Mouse (Mus musculus) liver, embryonic 16.5 days (tissue): ENCODE data around the gene Miga2. TPM values are rescaled to one million over a fixed set of nuclear protein-coding genes. Genes with fewer than 3 reads are reported as not detected.
"Not testable (repeated sequence)": the region's sequence is repeated elsewhere in the genome, so short reads cannot be mapped to it uniquely, and the experiment has no call there.

Experiments used
- ATAC-seq: fragments of 200-750 bp; cut with Nextera tagmentation; 2 replicates; pipeline ENCODE4 v1.8.0; 2017; ENCODE audit warnings: low read depth, mild to moderate bottlenecking, moderate number of reproducible peaks, moderate library complexity
- H3K27ac ChIP-seq: fragments of 300-500 bp; sonication (generic); 2 replicates; pipeline ENCODE4 v1.5.1; 2014; ENCODE audit warnings: mild to moderate bottlenecking, low read length
- H3K27me3 ChIP-seq: fragments of 300-500 bp; sonication (generic); 2 replicates; pipeline ENCODE4 v1.6.1; 2014; ENCODE audit warnings: low read depth, low read length, mixed read lengths; ENCODE audit not compliant: control insufficient read depth, insufficient read depth
- H3K36me3 ChIP-seq: fragments of 300-500 bp; sonication (generic); 2 replicates; pipeline ENCODE4 v1.6.1; 2014; ENCODE audit warnings: mild to moderate bottlenecking; ENCODE audit not compliant: control insufficient read depth, insufficient read depth
- H3K4me1 ChIP-seq: fragments of 300-500 bp; sonication (generic); 2 replicates; pipeline ENCODE4 v1.6.1; 2014; ENCODE audit warnings: low read depth, low read length, mixed read lengths; ENCODE audit not compliant: control insufficient read depth
- H3K4me2 ChIP-seq: fragments of 300-500 bp; sonication (generic); 2 replicates; pipeline ENCODE4 v1.6.1; 2014; ENCODE audit warnings: low read depth, low read length, mixed read lengths
- H3K4me3 ChIP-seq: fragments of 300-500 bp; sonication (generic); 2 replicates; pipeline ENCODE4 v1.5.1; 2014; ENCODE audit warnings: low read depth, mild to moderate bottlenecking, low read length
- H3K9ac ChIP-seq: fragments of 300-500 bp; sonication (generic); 2 replicates; pipeline ENCODE4 v1.6.1; 2014; ENCODE audit warnings: low read depth, low read length
- H3K9me3 ChIP-seq: fragments of 300-500 bp; sonication (generic); replicated peaks from 2 replicates; pipeline ENCODE4 v1.6.1; 2016; ENCODE audit warnings: low read length; ENCODE audit not compliant: control insufficient read depth
- WGBS: fragments of 180-500 bp; shearing (Covaris S2); extraction: QIAGEN DNeasy Blood & Tissue Kit; methylation state at CpG from one replicate; pipeline ENCODE4 v1.1.7; 2014; ENCODE audit not compliant: insufficient replicate concordance; 5-methylcytosine and 5-hydroxymethylcytosine counted together
- polyA plus RNA-seq: library from polyadenylated mRNA; unstranded; fragments of >200 nt; fragmentation: Nextera tagmentation; extraction: Ambion mirVana; gene quantifications from 2 replicates; pipeline ENCODE4 v1.2.1, GENCODE M21; 2015

The Miga2 gene
- polyA plus RNA-seq, 1 experiment from 2014 or later, result 7.2 TPM

DNA sequence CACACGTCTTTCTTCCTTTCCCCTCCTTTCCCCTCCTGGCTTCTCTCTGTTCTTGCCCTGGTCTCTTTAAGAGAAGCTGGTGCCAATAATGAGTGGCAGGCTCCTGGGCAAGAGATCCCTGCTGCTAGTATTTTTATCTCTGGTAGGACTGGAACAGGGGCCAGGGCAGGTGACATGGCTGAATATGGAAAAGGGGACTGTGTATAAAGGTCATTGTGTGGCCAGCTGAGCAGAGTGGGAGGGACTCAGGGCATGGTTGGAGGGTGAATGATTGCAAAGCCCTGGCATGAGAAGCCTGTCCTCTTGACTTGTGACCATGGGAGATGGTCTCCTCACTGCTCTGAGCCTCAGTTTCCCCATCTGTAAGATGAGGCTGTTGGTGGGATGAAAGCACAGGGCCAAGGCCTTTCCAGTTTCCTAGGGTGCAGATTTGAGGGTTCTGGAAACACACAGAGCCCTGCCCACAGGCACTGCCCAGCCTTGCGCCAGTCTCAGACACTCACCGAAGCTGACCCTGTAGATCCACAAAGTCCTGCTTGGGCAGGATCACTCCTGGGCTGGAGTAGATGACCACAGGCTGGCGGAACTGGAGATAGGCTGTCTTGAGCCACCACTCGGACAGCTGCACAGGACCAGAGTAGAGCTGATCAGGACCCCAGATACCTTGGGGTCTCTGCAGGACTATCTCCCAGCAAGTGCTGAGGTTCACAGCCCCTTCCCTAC, 45.6 kb downstream of the Miga2 start:
- H3K27ac ChIP-seq, result no peak overlapping the region

DNA sequence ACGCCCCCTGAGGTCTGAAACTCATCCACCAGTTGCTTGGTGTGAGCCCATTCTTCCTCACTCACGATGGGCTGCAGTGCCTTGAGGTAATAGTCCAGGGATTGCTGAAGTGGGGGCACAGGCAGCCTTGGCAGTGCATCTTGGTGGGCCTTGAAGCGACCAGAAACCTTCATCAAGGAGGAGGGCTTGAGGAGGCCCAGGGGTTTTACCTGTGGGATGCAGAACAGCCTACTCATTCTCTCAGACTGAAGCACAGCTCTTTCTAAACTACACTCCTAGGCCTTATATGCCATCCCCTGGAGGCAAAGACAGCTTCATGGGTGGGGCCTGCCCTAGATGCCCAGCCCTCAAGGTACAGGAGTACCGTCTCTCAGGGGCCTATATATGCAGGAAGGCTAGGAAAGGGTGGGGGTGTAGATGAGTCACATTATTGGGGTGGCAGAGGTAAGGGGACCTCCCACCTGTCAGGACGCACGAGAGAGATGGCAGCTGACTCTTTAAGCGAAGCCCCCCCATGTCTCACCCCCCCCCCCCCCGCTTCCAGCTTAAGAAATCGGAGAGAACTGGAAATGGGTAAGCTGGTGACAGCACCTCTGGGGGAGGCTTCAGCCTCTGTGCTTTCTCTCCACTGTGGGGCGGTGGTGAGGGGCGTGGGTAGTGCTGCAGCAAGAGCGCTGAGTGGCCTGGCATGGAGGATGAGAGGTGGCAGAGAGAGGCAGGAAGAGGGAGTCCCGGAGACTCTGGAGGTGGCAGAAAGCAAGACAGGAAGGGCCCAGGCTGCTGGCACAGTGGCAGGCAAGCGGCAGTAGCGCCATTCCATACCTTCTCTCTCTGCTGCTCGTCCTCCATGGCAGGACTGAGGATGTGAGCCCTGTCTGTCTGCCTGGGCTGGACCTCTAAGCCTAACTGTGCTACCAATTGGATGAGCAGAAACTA, 49.3 kb downstream of the Miga2 start:
- Histone ChIP-seq H3K27me3 (no peaks in the 10 kb centered on the region), H3K27ac (no peak overlapping the region), H3K4me2 (peak overlapping the region; percentile 88; the same call in 1 of the 2 replicates), H3K4me1 (peaks cover 23% of the 10 kb centered on the region), H3K9me3 (no peaks in the 10 kb centered on the region), H3K36me3 (no peaks in the 10 kb centered on the region), H3K4me3 (peak overlapping the region; percentile 99), H3K9ac (peak overlapping the region; percentile 30)
- ATAC-seq, result no peak
- WGBS, result 82% methylated on average over 16 of the region's 16 CpGs

More for the DNA sequence above, 45.6 kb downstream of the Miga2 start:
- no peak overlapping the region for H3K9ac ChIP-seq
- WGBS, result 68% methylated on average over 5 of the region's 5 CpGs
- peaks cover 7% of the 10 kb centered on the region; the same call in 1 of the 2 replicates for H3K36me3 ChIP-seq
- H3K4me2 ChIP-seq, result no peak overlapping the region
- no peaks in the 10 kb centered on the region for H3K9me3 ChIP-seq
- ATAC-seq, result peak; percentile 40; the same call in 1 of the 2 replicates
- peaks cover 12% of the 10 kb centered on the region for H3K4me1 ChIP-seq
- no peak overlapping the region for H3K4me3 ChIP-seq
- H3K27me3 ChIP-seq, result no peaks in the 10 kb centered on the region

DNA sequence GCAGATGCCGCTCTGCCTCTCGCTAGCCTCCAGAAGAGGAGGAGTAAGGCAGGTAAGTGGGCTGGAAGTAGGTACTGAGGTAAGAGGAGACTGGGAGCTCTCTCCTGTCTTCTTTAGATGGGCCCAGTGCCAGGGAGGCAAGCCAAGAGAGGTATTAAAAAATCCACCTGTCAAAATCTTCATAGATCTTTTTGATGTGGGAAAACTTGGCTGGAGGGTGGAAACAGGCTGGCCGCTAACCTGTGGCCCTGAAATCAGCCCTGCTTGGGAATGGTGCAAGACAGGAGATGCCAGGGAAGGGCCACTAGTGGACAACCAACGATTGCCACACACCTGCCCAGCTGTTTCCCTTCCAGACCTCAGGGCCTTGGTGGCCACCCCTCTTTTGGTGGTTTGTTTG, 50.1 kb downstream of the Miga2 start:
- peak overlapping the region; percentile 99 for H3K4me3 ChIP-seq
- WGBS, result 74% methylated on average over 4 of the region's 4 CpGs
- H3K9me3 ChIP-seq, result no peaks in the 10 kb centered on the region
- H3K9ac ChIP-seq, result peak overlapping the region; percentile 100
- no peak for ATAC-seq
- peak overlapping the region; percentile 20; the same call in 1 of the 2 replicates for H3K27ac ChIP-seq
- H3K4me1 ChIP-seq, result peaks cover 31% of the 10 kb centered on the region
- no peaks in the 10 kb centered on the region for H3K36me3 ChIP-seq
- H3K27me3 ChIP-seq, result no peaks in the 10 kb centered on the region
- peak overlapping the region; percentile 88 for H3K4me2 ChIP-seq

DNA sequence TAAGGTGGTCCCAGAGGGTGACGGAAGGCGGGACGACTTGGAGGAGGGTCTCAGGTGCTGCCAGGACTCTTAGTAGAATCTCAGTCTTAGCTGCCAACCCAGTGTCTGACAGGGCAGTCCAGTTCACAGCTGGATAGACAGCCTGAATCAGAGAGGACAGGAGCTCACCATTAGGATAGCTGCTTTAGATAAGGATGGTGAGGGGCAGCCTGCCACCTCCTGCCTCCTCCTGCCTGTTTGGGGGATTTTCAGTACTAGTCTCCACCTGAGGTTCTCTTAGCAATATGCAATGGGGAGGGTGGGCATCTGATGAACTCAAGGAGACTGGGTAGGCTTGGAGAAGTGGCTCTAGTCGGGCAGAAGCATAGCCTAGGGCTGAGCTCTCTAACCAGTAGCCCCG, 50.6 kb downstream of the Miga2 start:
- no peaks in the 10 kb centered on the region for H3K9me3 ChIP-seq
- H3K27me3 ChIP-seq, result no peaks in the 10 kb centered on the region
- H3K36me3 ChIP-seq, result no peaks in the 10 kb centered on the region
- peak overlapping the region; percentile 97 for H3K27ac ChIP-seq
- no peak for ATAC-seq
- peak overlapping the region; percentile 99 for H3K4me3 ChIP-seq
- peak overlapping the region; percentile 100 for H3K9ac ChIP-seq
- peaks cover 36% of the 10 kb centered on the region for H3K4me1 ChIP-seq
- WGBS, result 50% methylated on average over 5 of the region's 5 CpGs
- H3K4me2 ChIP-seq, result peak overlapping the region; percentile 88

DNA sequence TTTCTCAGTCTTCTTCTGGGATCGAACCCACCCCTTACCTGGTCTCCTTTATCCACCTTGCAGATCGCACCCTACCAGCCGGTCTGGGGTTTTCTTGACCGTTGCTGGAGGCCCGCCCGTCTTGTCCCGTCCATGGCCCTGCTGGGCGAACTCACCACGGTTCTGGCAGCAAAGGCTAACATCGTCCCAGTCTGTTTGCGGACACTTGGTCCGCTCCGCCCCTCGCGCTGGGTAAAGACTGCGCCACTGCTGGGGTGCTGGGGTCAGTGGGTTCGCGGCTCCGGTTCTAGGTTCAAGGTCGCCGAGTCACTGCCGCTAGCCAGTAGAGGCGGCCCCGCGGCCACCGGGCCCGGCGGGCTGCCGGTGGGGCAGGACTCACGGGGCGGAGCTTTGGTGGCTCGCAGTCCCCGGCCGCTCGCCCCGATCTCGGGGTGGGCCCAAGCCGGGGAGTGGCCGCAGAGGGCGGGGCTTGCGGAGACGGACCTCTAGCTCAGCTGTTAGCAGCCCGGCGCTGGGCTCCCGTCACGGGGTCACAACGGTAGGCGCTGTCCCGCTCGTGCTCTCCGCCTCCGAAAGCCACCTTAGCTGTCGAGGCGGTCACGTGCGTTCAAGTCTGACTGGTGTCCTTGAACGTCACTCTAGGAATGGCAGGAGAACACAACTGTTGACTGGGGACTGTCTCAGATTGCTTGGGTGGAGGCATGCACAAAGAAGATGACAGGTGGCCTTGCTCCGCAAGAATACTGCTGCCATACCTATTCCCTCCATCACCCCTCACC, 51.3 kb downstream of the Miga2 start, which contains the start of gene Crat:
TSS of gene Crat (minus strand) at position 657 of the 779 bp plus-strand sequence.
- Histone ChIP-seq H3K36me3 (no peaks in the 10 kb centered on the region), H3K9me3 (no peaks in the 10 kb centered on the region), H3K9ac (peak within 1 kb of the TSS; percentile 100), H3K27ac (peak within 1 kb of the TSS; percentile 97), H3K4me3 (peak within 1 kb of the TSS; percentile 99), H3K4me1 (peaks cover 39% of the 10 kb centered on the region), H3K27me3 (no peaks in the 10 kb centered on the region), H3K4me2 (peak within 1 kb of the TSS; percentile 88)
- peak; percentile 90 for ATAC-seq
- WGBS, result under 1% methylated on average over 56 of the region's 58 CpGs

DNA sequence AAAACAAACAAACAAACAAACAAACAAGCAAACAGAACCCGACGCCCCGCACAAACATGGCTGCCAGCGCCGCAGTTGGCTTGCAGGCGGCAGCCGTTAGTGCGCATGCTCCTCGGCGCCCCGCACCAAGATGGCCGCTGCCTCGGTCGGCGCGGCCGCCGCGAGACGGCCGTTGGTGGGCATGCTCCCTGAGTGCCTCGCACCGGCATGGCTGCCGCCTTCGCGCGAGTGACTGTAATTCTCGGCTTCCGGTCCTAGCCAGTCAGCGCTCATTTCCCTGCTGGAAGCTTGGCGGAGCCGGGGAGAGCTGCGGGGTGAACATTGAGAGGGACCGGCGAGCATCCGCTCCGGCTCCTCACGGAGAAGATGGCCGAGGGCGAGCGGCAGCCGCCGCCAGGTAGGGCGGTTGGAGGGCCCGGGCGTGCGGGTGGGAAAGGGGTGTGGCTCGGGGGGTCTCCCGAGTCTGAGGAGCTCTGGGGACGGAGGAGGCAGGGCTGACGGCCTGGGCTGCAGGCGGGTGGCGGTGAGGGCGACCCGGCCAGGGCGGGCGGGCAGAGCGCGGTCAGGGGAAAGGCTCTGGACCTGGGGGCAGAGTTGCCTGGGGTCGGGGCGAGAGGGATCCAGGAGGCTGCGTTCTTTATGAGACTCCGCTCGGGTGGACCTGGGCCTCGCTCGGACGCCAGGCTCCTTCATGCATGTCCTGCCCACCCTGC, 52.1 kb downstream of the Miga2 start, which contains the start of gene Ptpa:
TSS of gene Ptpa (plus strand) at position 104 of the 713 bp plus-strand sequence.
- Histone ChIP-seq H3K4me1 (peaks cover 41% of the 10 kb centered on the region), H3K27me3 (no peaks in the 10 kb centered on the region), H3K36me3 (no peaks in the 10 kb centered on the region), H3K9ac (peak within 1 kb of the TSS; percentile 100), H3K4me2 (peak within 1 kb of the TSS; percentile 88), H3K27ac (peak within 1 kb of the TSS; percentile 97), H3K9me3 (no peaks in the 10 kb centered on the region), H3K4me3 (peak within 1 kb of the TSS; percentile 99)
- peak; percentile 68 for ATAC-seq
- WGBS, result under 1% methylated on average over 65 of the region's 67 CpGs

DNA sequence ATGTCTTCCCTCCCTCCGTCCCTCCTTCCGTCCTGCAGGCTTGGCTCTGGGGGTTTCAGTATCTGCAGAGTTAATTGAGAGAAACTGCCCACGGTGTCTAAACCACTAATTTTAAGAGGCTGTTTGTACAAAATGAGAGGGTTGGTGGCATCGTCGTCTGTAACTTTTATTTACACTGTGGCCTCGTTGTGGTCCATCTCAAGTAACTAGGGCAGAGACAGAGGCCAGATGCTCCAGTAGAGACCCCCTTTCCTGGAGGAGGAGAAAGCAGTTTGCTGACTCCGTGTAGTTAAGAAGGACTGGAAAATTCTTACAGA, 52.6 kb downstream of the Miga2 start:
- Histone ChIP-seq H3K27me3 (no peaks in the 10 kb centered on the region), H3K36me3 (no peaks in the 10 kb centered on the region), H3K9me3 (no peaks in the 10 kb centered on the region), H3K4me2 (peak overlapping the region; percentile 88), H3K4me3 (peak overlapping the region; percentile 99), H3K9ac (peak overlapping the region; percentile 100), H3K27ac (peak overlapping the region; percentile 97), H3K4me1 (peaks cover 41% of the 10 kb centered on the region)
- under 1% methylated on average over 7 of the region's 7 CpGs for WGBS
- no peak for ATAC-seq

DNA sequence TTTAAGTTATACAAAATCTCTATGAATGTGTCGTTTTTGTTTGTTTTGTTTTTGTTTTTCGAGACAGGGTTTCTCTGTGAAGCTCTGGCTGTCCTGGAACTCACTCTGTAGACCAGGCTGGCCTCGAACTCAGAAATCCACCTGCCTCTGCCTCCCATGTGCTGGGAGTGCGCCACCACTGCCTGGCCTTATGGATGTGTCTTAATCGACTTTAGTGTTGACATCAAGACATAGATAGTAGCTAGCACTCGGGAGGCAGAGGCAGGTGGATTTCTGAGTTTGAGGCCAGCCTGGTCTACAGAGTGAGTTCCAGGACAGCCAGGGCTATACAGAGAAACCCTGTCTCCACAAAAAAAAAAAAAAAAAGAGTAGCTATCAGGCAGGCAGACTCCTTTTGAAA, 53.1 kb downstream of the Miga2 start:
- not testable (repeated sequence) for ATAC-seq, H3K27me3 ChIP-seq, H3K36me3 ChIP-seq, H3K9me3 ChIP-seq
- Histone ChIP-seq H3K27ac (peak overlapping the region; percentile 97), H3K4me2 (peak overlapping the region; percentile 88), H3K9ac (peak overlapping the region; percentile 100), H3K4me1 (peaks cover 41% of the 10 kb centered on the region), H3K4me3 (peak overlapping the region; percentile 99)
- WGBS, result 27% methylated on average over 6 of the region's 6 CpGs
